Mouse (Mus musculus) embryonic fibroblast, embryonic 13.5 days (primary cell): ENCODE measurements around the gene Pnp2.

Source experiments
- CTCF ChIP-seq: IDR thresholded peaks from 2 replicates; pipeline ENCODE4 v1.5.1; 2011; ENCODE audit warnings: mild to moderate bottlenecking, control low read depth, low read length, moderate library complexity, borderline replicate concordance; ENCODE audit not compliant: insufficient read depth
- POLR2A ChIP-seq: IDR thresholded peaks from 2 replicates; pipeline ENCODE4 v1.6.1; 2011; ENCODE audit warnings: low read depth, mild to moderate bottlenecking, control low read depth, low read length, moderate library complexity

- no peak for TF ChIP-seq CTCF
- TF ChIP-seq POLR2A, result no peak
These were observed 25.4 kb downstream of the Pnp2 start for GRCm38 (mm10) chr14:50981207-50981606.
